Mouse (Mus musculus) adrenal gland (tissue): ENCODE results near the gene Bcl7c.

Experiments used
- microRNA-seq, 2 experiments: library from miRNA; unstranded; fragments of <30 nt; microRNA quantifications; one replicate each; pipeline ENCODE4; 2019

Bcl7c gene

Small RNA genes lying within 50 kb of the gene (microRNA-seq; reads per million reads assigned to microRNA genes)
- 0 to 0.12 reads per million in 2 experiments for gene Mir762
